Mouse (Mus musculus) gonadal fat pad, adult 2 months (tissue): ENCODE measurements around the gene Cd40. TPM values are rescaled to one million over a fixed set of nuclear protein-coding genes. Genes with fewer than 3 reads are reported as not detected.
A peak's percentile ranks its signal among the peaks of the same experiment; 100 is the strongest.

Experiments
- DNase-seq: peaks from one replicate; pipeline ENCODE4 v3.0.0-alpha.2; 2012; ENCODE audit warnings: low read depth
- polyA plus RNA-seq: library from polyadenylated mRNA; depleted of rRNA; stranded (reverse); fragments of >200 nt; gene quantifications from 2 replicates; pipeline ENCODE4 v1.2.3, GENCODE M21; 2012; rRNA removed

Gene Cd40
- polyA plus RNA-seq, result 6.5 and 6.6 TPM in 2 replicates

- DNase-seq, result no peak
Observed at GRCm38 (mm10) chr2:165054888-165055852, at the start of gene Cd40. TSS of gene Cd40 (plus strand) at chr2:165055627.

DNA sequence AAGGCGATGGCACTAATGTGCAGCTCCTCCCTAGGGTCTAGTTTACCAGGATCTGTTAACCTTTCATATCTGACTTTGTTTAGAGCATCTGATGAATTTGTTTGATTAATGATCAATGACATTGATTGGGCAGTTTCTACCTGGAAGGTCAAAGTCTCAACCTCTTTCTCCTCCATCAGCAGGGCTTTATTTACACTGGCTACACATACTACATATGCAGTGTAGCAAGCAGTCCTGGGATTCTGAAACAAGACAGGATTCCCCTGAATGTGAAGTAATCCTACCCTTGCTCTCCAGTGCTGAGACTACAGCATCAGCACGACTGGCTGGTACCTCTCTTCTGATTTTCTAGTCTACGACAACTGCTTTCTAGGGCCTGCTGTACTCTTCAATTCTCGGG is 48.6 kb upstream of the Cd40 start:
- DNase-seq, result no peak

GRCm38 (mm10) chr2:165007986-165008385 is 47.4 kb upstream of the Cd40 start:
- DNase-seq, result no peak

- no peak for DNase-seq
Observed at GRCm38 (mm10) chr2:165009161-165009560, 46.3 kb upstream of the Cd40 start.

DNA sequence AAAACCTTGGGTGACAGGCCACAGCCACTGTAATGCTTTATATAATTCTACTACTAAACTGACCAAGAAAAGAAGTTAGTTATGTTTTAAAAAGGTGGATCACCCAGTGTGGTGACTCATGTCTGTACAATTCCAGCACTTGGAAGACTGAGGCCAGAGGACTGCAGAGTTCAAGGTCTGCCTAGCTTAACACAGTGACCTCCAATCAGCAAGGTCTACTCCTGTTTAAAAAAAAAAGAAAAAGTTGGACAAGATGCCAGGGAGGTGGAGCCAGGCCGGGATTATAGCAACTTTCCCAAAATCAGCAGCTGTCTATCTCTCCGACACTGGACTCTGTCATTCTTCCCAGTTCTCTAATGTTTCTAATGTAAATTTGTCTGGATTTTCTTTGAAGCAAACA is 45.8 kb upstream of the Cd40 start:
- no peak for DNase-seq

DNA sequence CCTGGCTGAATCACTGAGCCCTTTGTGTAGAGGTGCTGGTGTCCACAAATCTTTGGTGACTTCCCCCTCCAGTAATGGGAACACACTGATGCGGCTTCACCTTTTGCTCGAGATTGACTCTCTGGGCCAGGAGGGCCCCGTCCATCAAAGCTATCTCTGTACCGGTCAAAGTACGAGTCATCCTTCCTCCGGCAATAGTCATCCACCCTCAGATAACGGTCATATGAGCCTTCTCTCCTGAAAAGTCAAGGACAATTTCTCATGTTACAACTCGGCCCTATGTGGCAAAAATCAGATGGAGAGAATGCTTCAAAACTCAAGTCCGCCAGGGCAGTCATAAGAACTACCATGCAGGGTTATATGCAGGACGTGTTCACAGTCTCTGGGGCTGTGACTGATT is 45.1 kb upstream of the Cd40 start:
- DNase-seq, result no peak

GRCm38 (mm10) chr2:165014935-165015334 is 40.5 kb upstream of the Cd40 start:
- DNase-seq, result no peak

- DNase-seq, result no peak
Observed at GRCm38 (mm10) chr2:165020490-165020889, 34.9 kb upstream of the Cd40 start.

DNA sequence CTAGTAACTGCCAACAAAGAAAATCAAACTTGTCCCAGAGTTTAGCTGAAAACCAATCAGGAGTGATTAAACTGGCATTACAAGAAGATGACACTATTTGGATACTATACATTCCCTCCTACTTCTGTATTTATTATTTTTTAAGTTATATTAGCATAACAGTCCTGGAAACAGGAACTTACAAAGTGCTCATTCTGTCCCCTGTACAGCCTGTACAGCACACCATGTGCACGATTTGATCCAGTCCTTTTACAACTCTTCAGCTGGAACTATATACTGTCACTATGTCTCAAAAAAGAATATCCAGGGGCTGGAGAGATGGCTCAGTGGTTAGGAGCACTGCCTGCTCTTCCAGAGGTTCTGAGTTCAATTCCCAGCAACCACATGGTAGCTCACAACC is 28.3 kb upstream of the Cd40 start:
- no peak for DNase-seq

DNA sequence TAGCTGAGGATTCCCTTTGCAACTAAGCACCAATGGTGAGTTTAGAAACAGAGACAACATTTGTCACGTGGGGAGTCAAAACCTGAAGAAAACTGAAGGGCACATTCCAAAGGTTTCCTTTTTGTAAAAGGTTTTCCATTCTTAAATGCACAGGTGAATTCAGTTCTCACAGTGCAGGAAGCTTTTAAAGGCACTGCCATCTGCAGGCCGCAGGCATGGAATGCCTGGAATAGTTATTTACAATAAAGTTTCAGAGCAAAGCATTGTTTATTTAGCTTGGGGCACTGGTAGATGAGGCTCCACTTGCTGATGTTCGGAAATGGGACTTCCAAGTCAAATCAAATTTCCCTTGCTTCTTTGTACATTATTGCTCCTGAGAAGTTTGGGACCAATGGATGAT is 22.9 kb upstream of the Cd40 start:
- DNase-seq, result no peak

DNA sequence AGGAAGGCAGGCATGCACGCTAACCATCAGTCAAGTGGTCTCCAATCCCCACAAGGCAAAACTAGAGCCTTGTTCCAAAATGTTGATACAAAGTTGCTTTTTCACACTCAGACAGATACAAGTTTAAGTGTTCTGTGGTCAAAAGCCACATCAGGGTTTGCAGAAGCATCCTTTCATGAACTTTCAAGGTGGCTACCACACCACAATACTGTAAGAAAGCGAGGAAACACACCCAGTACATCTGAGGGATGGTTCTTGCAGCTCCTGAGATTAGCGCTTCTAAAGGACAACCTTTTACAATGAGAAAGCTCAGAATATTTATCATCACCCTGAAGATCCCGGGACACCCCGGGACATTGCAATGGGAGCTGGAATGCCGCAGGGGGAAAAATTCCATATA is 22.1 kb upstream of the Cd40 start:
- DNase-seq, result no peak

DNA sequence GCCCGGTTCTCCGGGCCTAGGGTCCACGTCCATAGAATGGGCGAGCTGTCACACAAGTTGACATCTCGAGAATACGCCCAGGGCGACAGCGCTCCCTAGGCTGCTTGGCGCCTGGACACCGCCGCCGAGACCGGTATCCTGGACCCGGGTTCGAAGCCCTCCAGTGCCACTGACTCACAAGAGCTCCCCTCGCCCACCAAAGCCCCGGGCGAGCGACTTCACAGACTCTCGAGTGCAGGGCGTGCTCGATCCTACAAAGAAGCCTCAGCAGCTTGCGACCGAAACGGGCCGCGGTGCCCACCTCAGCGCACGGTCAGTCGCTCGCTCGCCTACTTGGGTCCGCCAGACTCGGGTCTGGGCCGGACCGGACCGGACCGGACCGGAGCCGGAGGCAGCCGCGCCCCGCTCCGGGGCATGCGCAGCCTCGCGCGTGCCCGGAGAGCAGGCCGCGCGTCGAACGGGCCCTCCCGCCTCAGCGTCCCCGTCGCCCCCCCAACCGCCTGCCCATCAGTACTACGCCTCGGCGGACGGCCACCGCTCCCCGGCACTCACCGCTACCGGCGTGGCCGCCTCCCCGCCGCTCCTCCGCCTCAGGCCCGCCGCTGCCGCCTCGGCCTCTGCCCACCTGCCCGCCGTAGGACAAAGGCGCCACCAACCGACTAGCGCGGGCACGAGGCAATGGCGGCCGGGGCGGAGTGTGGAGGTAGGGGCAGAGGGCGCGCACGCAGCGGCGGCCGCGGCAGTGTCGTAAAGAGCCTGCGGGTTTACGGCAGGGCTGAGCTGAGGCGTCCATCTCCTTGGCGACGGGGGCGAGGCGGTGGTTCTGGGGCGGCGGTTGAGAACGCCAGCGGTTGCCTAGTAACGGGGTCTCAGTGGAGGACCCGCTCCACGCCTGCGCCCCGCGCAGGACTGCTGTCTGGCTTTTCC is 21.0 kb upstream of the Cd40 start, which contains the start of gene Ncoa5:
TSS of gene Ncoa5 (minus strand) at position 737 of the 927 bp plus-strand sequence.
- peak; percentile 33 for DNase-seq

GRCm38 (mm10) chr2:165035058-165035431 is 20.4 kb upstream of the Cd40 start:
- DNase-seq, result no peak

GRCm38 (mm10) chr2:165037415-165037814 is 18.0 kb upstream of the Cd40 start:
- no peak for DNase-seq

GRCm38 (mm10) chr2:165042126-165042525 is 13.3 kb upstream of the Cd40 start:
- no peak for DNase-seq

- no peak for DNase-seq
Observed at GRCm38 (mm10) chr2:165043090-165043636, 12.3 kb upstream of the Cd40 start.

- no peak for DNase-seq
Observed at GRCm38 (mm10) chr2:165043729-165044128, 11.7 kb upstream of the Cd40 start.

- no peak for DNase-seq
Observed at GRCm38 (mm10) chr2:165049044-165049443, 6.4 kb upstream of the Cd40 start.

GRCm38 (mm10) chr2:165050826-165051548 is 4.4 kb upstream of the Cd40 start:
- DNase-seq, result no peak

GRCm38 (mm10) chr2:165051566-165051965 is 3.9 kb upstream of the Cd40 start:
- no peak for DNase-seq

- no peak for DNase-seq
Observed at GRCm38 (mm10) chr2:165055905-165056304, 478 bp downstream of the Cd40 start.
